Mouse (Mus musculus): ENCODE measurements around the gene Macrod1.

Macrod1 gene

DNA sequence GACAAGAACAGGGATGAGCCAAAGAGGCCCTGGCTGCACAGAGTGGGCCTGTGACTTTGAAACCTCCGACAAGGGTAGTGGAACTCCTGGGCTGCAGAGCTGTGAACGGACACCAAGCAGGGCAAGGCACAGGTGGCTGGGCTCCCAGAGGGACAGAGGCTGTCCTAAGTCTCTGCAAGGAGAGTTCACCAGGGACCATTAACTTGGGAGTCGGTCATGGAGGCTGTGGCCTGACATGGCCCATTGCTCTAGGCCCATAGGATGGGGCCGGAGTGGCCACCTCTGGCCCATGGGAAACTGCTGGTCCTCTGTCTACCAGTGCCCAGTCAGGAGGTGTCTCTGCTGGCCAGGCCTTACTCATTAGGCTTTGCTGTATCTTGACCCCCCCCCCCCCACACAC is 55.1 kb downstream of the Macrod1 start:
- DNase-seq (ENCODE audit: low read depth in 1 of 2, low spot score in 2 of 2), result no peak

- DNase-seq (ENCODE audit: low read depth in 1 of 2, low spot score in 2 of 2), result no peak
Measured at GRCm38 (mm10) chr19:7112628-7113027, 56.0 kb downstream of the Macrod1 start.

- DNase-seq (ENCODE audit: low read depth in 1 of 2, low spot score in 2 of 2), result no peak
Measured at GRCm38 (mm10) chr19:7113574-7113973, 57.0 kb downstream of the Macrod1 start.

DNA sequence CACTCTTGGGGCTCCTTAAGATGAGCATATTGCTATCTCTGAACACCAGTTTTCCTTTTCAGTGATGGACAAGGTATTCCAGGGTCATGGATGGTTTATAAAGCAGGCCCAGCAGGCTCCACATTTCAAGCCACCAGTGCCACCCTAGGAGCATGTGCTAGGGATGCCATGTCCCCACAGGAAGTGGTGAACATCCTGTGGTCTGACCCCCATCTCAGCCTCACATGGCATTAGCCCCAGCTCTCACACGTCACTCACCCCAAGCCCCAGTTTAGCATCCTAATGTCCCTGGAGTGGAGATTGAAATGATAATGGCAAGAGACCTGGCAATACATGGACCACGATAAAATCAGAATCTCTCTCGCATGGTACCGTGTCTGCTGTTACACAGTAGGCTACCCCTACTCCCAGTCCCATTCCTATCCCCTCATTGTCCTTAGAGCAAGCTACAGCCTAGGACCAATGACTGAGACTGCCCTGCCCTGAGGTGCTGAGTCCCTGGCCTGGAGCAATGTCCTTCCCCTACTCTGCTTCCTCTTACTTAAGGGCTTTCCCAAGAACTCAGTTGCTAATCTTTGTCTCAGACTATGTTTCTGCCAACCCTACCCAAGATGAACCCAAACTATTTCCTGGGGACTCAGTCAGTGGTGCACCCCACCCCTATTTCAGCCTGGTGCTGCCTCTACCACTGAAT is 59.6 kb downstream of the Macrod1 start:
- DNase-seq (ENCODE audit: low read depth in 1 of 2, low spot score in 2 of 2), result no peak

GRCm38 (mm10) chr19:7117141-7117540 is 60.5 kb downstream of the Macrod1 start:
- DNase-seq (ENCODE audit: low read depth in 1 of 2, low spot score in 2 of 2), result no peak

DNA sequence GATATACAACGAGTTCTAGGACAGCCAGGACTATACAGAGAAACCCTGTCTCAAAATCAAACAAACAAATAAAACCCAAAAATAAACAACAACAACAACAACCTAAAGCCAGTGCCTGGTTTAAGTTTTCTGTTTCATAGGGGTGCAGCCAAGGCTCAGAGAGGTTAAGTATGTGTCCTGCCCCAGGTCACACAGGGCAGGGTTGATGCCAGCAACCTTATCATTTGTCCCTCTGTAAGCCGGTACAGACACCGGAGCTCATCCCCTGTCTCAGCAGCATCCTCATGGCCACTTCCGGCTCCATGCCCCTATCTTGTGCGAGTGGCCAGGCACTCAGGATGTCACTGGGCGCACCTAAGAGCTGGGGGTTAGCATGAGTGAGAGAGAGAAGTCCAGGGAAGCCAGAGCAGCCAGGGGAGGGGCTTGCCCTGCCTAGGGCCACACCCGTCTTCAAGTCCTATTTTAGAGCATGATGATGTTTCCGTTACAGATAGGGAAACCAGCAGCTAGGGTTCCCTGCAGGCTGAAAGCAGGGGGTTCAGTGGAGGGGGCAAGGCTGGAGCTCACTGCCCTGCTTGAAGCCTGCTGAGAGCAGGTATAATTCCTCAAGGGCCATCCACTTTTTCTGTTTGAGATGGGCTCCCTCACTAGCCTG is 61.2 kb downstream of the Macrod1 start:
- no peak for DNase-seq (ENCODE audit: low read depth in 1 of 2, low spot score in 2 of 2)

DNA sequence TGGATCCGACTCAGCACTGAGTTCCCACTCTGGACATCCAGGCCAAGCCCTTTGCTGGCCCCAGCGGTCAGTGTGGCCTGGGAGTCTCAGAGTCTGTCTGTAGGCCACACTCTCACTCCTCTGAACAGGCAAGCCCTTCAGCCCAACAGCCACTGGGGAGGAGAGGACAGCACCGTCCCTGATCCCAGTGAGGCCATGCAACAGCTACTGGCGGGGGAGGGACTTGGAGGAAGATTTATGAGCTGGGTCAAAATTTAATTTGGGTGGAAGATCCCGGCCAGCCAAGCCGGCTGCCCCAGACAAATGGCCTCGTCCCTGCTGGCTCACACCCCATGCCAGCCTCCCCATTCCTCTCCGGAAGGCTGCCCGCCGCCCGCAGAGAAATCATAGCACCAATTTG is 64.6 kb downstream of the Macrod1 start:
- DNase-seq (ENCODE audit: low read depth in 1 of 2, low spot score in 2 of 2), result no peak

- no peak for DNase-seq (ENCODE audit: low read depth in 1 of 2, low spot score in 2 of 2)
Measured at GRCm38 (mm10) chr19:7122277-7122676, 65.7 kb downstream of the Macrod1 start.

DNA sequence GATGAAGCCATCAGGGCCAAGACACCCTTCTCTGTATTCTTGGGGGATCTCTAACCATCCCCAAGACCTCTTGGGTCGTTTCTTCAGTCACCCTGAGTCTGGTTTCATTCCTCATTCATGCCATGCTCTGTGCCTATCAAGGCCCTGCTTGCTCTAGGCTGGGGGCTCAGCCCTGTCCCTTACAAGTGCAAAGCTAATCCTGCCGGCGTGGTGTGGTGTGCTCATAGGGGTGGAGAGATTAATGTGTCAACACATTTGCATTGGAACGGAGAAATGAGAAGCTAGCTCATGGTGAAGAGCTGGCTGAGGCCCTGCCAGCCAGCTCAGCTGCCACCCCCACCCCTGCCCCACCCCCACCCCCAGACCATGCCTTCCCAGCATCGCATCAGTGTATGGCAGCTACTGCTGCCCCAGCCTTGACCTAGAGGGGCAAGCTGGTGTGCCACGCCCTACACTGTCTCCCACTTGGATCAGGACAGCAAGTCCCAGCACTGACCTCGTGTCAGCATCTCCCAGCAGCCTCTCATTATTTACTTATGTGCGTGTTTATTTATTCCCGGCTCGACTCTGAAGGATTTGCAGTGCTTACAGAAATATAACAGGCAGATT is 66.2 kb downstream of the Macrod1 start:
- no peak for DNase-seq (ENCODE audit: low read depth in 1 of 2, low spot score in 2 of 2)

GRCm38 (mm10) chr19:7125526-7126156 is 69.0 kb downstream of the Macrod1 start:
- no peak for DNase-seq (ENCODE audit: low read depth in 1 of 2, low spot score in 2 of 2)

DNA sequence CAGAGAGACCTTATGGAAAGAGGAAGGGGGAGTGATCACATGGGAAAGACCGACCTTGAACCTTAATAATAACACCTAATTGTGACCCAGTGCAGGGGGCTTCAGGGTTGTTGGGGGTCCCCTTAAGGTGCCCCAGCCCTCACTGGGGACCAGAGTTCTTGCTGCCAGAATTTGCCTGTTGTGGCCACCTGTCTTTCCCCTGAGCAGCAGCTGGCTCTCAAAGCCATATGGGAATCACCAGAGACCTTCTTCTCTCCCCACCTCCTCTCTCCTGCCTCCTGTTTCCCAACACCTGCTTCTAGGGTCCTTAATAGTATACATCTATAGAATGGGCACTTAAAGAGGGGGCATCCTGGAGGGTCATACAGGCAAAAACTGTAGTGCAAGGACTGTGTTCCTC is 69.6 kb downstream of the Macrod1 start:
- DNase-seq (ENCODE audit: low read depth in 1 of 2, low spot score in 2 of 2), result no peak

GRCm38 (mm10) chr19:7126933-7127332 is 70.3 kb downstream of the Macrod1 start:
- DNase-seq (ENCODE audit: low read depth in 1 of 2, low spot score in 2 of 2), result no peak

DNA sequence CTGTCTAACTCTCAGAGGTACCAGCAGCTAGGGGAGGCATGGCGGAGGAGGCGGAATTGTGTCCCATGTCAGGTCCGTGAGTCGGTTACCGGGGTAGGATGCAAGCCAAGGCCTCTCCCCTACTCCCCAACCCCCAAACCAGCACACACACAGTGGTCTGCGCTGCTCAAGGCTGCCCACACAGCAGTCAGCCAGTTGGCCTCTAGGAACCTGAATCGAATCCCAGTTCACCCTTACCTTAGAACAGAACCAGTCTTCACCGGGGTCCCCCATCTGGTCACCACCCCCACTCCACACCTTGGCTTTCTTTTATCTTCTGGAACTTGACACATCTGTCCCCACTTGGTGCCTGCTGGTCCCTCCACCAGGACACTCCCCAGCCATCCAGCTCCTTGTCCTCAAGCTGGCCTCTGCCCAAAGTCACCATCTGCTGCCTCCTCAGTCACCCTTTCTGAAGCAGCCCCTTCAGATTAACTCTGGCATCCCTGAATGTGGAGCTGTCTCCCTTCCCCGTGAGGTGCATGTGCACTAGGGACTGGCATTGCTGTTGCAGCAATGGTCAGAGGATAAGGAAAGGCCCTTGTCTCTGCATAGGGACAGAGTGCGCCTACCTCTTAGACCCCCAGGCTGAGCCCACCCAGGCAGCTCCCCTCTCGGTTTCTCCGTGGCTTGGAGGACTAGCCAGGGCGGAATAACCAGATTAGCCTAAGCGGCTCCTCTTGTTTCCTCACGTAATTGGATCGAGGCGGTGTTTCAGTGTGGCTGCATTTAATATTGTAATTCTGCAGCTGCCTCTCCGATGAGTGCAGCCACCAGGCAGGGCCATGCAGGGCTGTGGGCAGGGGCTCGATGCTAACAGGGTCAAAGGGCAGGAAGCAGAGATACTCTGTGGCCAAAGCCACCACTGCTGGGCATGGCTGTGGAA is 72.2 kb downstream of the Macrod1 start:
- no peak for DNase-seq (ENCODE audit: low read depth in 1 of 2, low spot score in 2 of 2)

- no peak for DNase-seq (ENCODE audit: low read depth in 1 of 2, low spot score in 2 of 2)
Measured at GRCm38 (mm10) chr19:7130317-7130716, 73.7 kb downstream of the Macrod1 start.

GRCm38 (mm10) chr19:7133436-7133835 is 76.8 kb downstream of the Macrod1 start:
- DNase-seq (ENCODE audit: low read depth in 1 of 2, low spot score in 2 of 2), result no peak

GRCm38 (mm10) chr19:7134631-7135091 is 78.1 kb downstream of the Macrod1 start:
- no peak for DNase-seq (ENCODE audit: low read depth in 1 of 2, low spot score in 2 of 2)

GRCm38 (mm10) chr19:7135525-7135924 is 78.9 kb downstream of the Macrod1 start:
- DNase-seq (ENCODE audit: low read depth in 1 of 2, low spot score in 2 of 2), result no peak

- DNase-seq (ENCODE audit: low read depth in 1 of 2, low spot score in 2 of 2), result no peak
Measured at GRCm38 (mm10) chr19:7136016-7136415, 79.4 kb downstream of the Macrod1 start.

DNA sequence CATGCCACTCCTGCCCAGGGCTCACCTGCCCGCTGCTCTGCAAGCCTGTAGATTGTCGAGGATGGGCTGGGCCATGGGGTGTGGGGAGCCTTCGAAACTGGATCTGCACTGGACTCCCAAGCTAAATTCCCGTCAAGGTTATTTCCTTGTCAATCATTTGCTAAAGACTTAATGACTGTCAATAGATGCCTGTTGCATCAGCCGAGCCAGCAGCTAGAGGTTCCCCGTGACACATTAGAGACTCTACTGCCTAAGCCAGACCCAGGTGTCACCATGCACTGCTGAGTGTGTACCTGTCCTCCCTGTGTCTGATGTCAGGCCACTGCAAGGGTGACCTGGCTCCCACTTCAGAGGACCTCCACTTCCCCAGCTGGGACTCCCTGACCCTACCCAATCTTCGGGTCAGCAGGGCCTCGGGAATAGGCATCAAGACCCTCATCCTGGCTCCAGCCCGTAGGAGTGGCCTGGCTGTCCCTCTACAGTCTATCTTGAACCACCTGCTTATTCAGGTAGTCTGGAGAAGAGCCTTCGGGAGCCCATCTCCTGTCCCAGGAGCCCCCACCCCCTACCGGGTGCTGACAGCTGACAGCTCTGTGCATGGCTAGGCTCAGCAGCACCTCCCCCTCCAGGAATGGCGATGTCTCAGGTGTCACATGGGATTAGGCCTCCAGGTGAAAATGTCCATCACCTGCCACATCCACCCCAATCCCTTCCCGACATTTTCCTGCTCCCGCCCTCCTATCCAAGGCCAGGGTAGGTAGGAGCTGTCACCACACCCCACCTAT is 80.3 kb downstream of the Macrod1 start:
- no peak for DNase-seq (ENCODE audit: low read depth in 1 of 2, low spot score in 2 of 2)

- no peak for DNase-seq (ENCODE audit: low read depth in 1 of 2, low spot score in 2 of 2)
Measured at GRCm38 (mm10) chr19:7138327-7138726, 81.7 kb downstream of the Macrod1 start.
